Mouse (Mus musculus) limb, embryonic 15.5 days (tissue): Measurements from ENCODE around the gene Bcas3. TPM values are rescaled to one million over a fixed set of nuclear protein-coding genes. Genes with fewer than 3 reads are reported as not detected.

Experiments used
- ATAC-seq: fragments of 200-750 bp; cut with Nextera tagmentation; 2 replicates; pipeline ENCODE4 v1.8.0; 2017; ENCODE audit warnings: low read depth, moderate TSS enrichment; ENCODE audit not compliant: insufficient number of reproducible peaks, low FRiP score, low TSS enrichment
- H3K27ac ChIP-seq: fragments of 300-500 bp; sonication (generic); 2 replicates; pipeline ENCODE4 v1.5.1; 2015; ENCODE audit warnings: moderate library complexity, mild to moderate bottlenecking, inconsistent platforms
- H3K27me3 ChIP-seq: fragments of 300-500 bp; sonication (generic); 2 replicates; pipeline ENCODE4 v1.6.1; 2015; ENCODE audit warnings: inconsistent platforms
- H3K36me3 ChIP-seq: fragments of 300-500 bp; sonication (generic); 2 replicates; pipeline ENCODE4 v1.6.1; 2015; ENCODE audit warnings: inconsistent platforms
- H3K4me1 ChIP-seq: fragments of 300-500 bp; sonication (generic); 2 replicates; pipeline ENCODE4 v1.6.1; 2015; ENCODE audit warnings: inconsistent platforms
- H3K4me2 ChIP-seq: fragments of 300-500 bp; sonication (generic); 2 replicates; pipeline ENCODE4 v1.6.1; 2015; ENCODE audit warnings: mild to moderate bottlenecking, inconsistent platforms
- H3K4me3 ChIP-seq: fragments of 300-500 bp; sonication (generic); 2 replicates; pipeline ENCODE4 v1.5.1; 2015; ENCODE audit warnings: mild to moderate bottlenecking, inconsistent platforms
- H3K9ac ChIP-seq: fragments of 300-500 bp; sonication (generic); 2 replicates; pipeline ENCODE4 v1.6.1; 2015; ENCODE audit warnings: inconsistent platforms
- H3K9me3 ChIP-seq: fragments of 300-500 bp; sonication (generic); 2 replicates; pipeline ENCODE4 v1.6.1; 2016; ENCODE audit warnings: inconsistent platforms
- WGBS: fragments of 180-500 bp; shearing (Covaris S2); methylation state at CpG from one replicate; pipeline ENCODE4 v1.1.7; 2015; 5-methylcytosine and 5-hydroxymethylcytosine counted together
- polyA plus RNA-seq: library from polyadenylated mRNA; unstranded; fragments of >200 nt; fragmentation: Nextera tagmentation; extraction: Ambion mirVana; gene quantifications from 2 replicates; pipeline ENCODE4 v1.2.1, GENCODE M21; 2015

Gene Bcas3
- polyA plus RNA-seq, 1 experiment from 2014 or later: 23.6 TPM

GRCm38 (mm10) chr11:85603546-85604322 is 250.8 kb downstream of the Bcas3 start:
- no peak for ATAC-seq
- no peak overlapping the region for H3K27ac ChIP-seq
- no peaks in the 10 kb centered on the region for H3K27me3 ChIP-seq
- H3K4me1 ChIP-seq: no peaks in the 10 kb centered on the region
- no peak overlapping the region for H3K4me3 ChIP-seq
- no peaks in the 10 kb centered on the region for H3K36me3 ChIP-seq
- H3K9ac ChIP-seq: no peak overlapping the region
- H3K9me3 ChIP-seq: no peaks in the 10 kb centered on the region
- 95% methylated on average over 3 of the region's 3 CpGs for WGBS
- no peak overlapping the region for H3K4me2 ChIP-seq

GRCm38 (mm10) chr11:85609303-85609940 is 256.5 kb downstream of the Bcas3 start:
- Histone ChIP-seq H3K9ac (no peak overlapping the region), H3K4me3 (no peak overlapping the region), H3K27me3 (no peaks in the 10 kb centered on the region), H3K36me3 (no peaks in the 10 kb centered on the region), H3K9me3 (no peaks in the 10 kb centered on the region), H3K27ac (peak overlapping the region; percentile 44; the same call in 1 of the 2 replicates), H3K4me2 (no peak overlapping the region), H3K4me1 (peaks cover 12% of the 10 kb centered on the region)
- WGBS: 28% methylated on average over 5 of the region's 5 CpGs
- ATAC-seq: no peak

DNA sequence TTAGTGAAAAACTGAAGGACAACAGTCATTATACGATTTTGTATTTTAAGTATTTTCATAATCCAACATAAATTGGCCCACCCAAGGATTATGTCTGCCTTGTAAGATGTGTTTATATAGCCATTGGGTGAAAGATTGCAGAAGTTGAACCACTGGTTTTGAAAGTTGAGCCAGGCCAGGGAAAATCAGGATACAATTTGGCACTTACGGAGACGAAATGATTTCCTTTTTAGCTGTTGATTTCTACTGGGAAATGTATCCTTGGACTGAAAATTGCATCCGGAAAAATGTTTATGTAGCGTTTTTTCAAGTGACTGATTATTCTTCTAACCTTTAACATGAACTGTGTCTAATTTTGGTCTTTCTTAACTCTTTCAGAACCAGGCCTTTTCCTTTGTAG is 260.1 kb downstream of the Bcas3 start:
- Histone ChIP-seq H3K36me3 (no peaks in the 10 kb centered on the region), H3K9ac (no peak overlapping the region), H3K27me3 (no peaks in the 10 kb centered on the region), H3K27ac (no peak overlapping the region), H3K4me1 (peaks cover 23% of the 10 kb centered on the region), H3K4me3 (no peak overlapping the region), H3K4me2 (no peak overlapping the region), H3K9me3 (no peaks in the 10 kb centered on the region)
- no peak for ATAC-seq
- WGBS: 46% methylated on average over 5 of the region's 5 CpGs

GRCm38 (mm10) chr11:85613586-85613985 is 260.6 kb downstream of the Bcas3 start:
- Histone ChIP-seq H3K27ac (no peak overlapping the region), H3K4me2 (no peak overlapping the region), H3K27me3 (no peaks in the 10 kb centered on the region), H3K4me3 (no peak overlapping the region), H3K9me3 (no peaks in the 10 kb centered on the region), H3K4me1 (peaks cover 23% of the 10 kb centered on the region), H3K9ac (no peak overlapping the region), H3K36me3 (no peaks in the 10 kb centered on the region)
- no peak for ATAC-seq
- 71% methylated on average over 3 of the region's 3 CpGs for WGBS

DNA sequence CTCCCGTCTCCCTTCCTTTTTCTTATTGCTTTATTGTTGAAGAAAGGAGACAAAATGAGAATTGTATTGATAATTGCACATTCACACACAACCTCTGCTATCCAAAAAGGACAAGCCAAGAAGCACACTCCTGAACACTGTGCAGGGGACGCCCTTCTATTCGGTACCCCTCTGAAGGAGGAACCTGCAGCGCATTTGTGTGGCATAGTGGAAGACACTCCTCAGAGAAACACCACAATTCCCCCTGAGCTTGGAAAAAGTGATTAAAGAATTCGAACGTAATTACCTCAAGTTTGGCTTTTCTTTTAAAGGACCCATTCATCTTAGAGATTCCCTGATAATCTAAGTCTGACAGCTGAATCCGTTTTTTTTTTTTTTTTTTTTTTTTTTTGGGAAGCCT is 261.5 kb downstream of the Bcas3 start:
- Histone ChIP-seq H3K4me3 (no peak overlapping the region), H3K4me1 (peaks cover 19% of the 10 kb centered on the region), H3K9ac (no peak overlapping the region), H3K4me2 (no peak overlapping the region), H3K27me3 (no peaks in the 10 kb centered on the region), H3K9me3 (no peaks in the 10 kb centered on the region), H3K27ac (no peak overlapping the region), H3K36me3 (no peaks in the 10 kb centered on the region)
- ATAC-seq: no peak
- whole genome bisulfite sequencing: 72% methylated on average over 7 of the region's 7 CpGs

- Histone ChIP-seq H3K9me3 (no peaks in the 10 kb centered on the region), H3K36me3 (no peaks in the 10 kb centered on the region), H3K4me2 (no peak overlapping the region), H3K27me3 (no peaks in the 10 kb centered on the region), H3K27ac (no peak overlapping the region), H3K4me1 (peaks cover 13% of the 10 kb centered on the region), H3K4me3 (no peak overlapping the region), H3K9ac (no peak overlapping the region)
- ATAC-seq: no peak
- 35% methylated on average over 7 of the region's 7 CpGs for WGBS
Measured at GRCm38 (mm10) chr11:85615421-85615820, 262.5 kb downstream of the Bcas3 start.

DNA sequence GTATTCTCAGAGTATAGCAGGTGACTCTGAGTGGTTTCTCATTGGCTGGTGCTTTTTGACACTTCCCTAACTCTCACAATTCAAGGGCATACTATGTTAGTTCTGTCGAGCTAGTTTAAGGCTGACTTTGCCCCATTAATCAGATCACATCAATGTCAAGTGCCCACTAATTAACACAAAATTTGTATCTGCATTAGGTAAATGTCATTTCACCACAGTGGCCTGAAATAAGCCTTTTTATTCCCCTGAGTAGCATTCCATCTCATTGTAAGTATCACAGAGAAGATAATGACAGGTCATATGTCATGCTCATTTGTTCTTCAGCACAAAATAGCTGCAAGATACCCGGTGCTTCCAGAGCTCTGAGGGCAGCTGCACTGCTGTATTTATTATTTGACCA is 268.5 kb downstream of the Bcas3 start:
- Histone ChIP-seq H3K4me2 (no peak overlapping the region), H3K27me3 (no peaks in the 10 kb centered on the region), H3K27ac (no peak overlapping the region), H3K4me3 (no peak overlapping the region), H3K36me3 (no peaks in the 10 kb centered on the region), H3K4me1 (no peaks in the 10 kb centered on the region), H3K9me3 (no peaks in the 10 kb centered on the region), H3K9ac (no peak overlapping the region)
- no peak for ATAC-seq
- 41% methylated on average over 2 of the region's 2 CpGs for WGBS

DNA sequence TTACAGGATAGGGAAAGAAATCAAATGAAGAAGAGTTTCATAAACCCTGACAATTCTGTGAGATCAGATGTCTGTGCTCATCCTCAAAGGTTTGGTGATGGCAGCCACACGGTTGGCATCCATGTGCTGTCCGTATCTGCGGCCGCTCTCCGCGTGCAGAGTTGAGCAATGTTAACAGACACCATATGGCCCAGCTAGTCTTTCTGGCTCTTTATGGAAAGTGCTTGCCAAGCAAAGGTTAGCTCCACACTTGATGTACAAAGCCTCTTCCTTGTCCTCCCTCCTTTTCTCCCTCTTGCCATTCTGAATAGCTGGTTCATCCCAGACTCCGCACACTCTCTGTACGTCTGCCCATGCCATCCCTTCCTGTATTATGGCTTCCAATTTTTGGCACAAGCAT is 269.0 kb downstream of the Bcas3 start:
- no peak for ATAC-seq
- no peaks in the 10 kb centered on the region for H3K27me3 ChIP-seq
- no peak overlapping the region for H3K9ac ChIP-seq
- WGBS: 51% methylated on average over 8 of the region's 8 CpGs
- no peaks in the 10 kb centered on the region for H3K4me1 ChIP-seq
- no peaks in the 10 kb centered on the region for H3K36me3 ChIP-seq
- H3K9me3 ChIP-seq: no peaks in the 10 kb centered on the region
- H3K4me3 ChIP-seq: no peak overlapping the region
- no peak overlapping the region for H3K4me2 ChIP-seq
- H3K27ac ChIP-seq: no peak overlapping the region

- 60% methylated on average over 5 of the region's 5 CpGs for WGBS
- no peak overlapping the region for H3K4me3 ChIP-seq
- no peaks in the 10 kb centered on the region for H3K9me3 ChIP-seq
- peaks cover 7% of the 10 kb centered on the region for H3K4me1 ChIP-seq
- H3K27me3 ChIP-seq: no peaks in the 10 kb centered on the region
- ATAC-seq: no peak
- H3K4me2 ChIP-seq: no peak overlapping the region
- no peak overlapping the region for H3K27ac ChIP-seq
- H3K36me3 ChIP-seq: no peaks in the 10 kb centered on the region
- no peak overlapping the region for H3K9ac ChIP-seq
Measured at GRCm38 (mm10) chr11:85625206-85625605, 272.2 kb downstream of the Bcas3 start.

GRCm38 (mm10) chr11:85626846-85627245 is 273.9 kb downstream of the Bcas3 start:
- Histone ChIP-seq H3K27ac (no peak overlapping the region), H3K9ac (no peak overlapping the region), H3K27me3 (no peaks in the 10 kb centered on the region), H3K9me3 (no peaks in the 10 kb centered on the region), H3K36me3 (no peaks in the 10 kb centered on the region), H3K4me1 (peaks cover 7% of the 10 kb centered on the region), H3K4me3 (no peak overlapping the region), H3K4me2 (no peak overlapping the region)
- 62% methylated on average over 2 of the region's 2 CpGs for WGBS
- no peak for ATAC-seq

- no peak overlapping the region for H3K9ac ChIP-seq
- no peaks in the 10 kb centered on the region for H3K27me3 ChIP-seq
- H3K36me3 ChIP-seq: no peaks in the 10 kb centered on the region
- H3K4me3 ChIP-seq: no peak overlapping the region
- no peak overlapping the region for H3K27ac ChIP-seq
- no peaks in the 10 kb centered on the region for H3K9me3 ChIP-seq
- WGBS: 56% methylated on average over 3 of the region's 3 CpGs
- peaks cover 8% of the 10 kb centered on the region for H3K4me1 ChIP-seq
- no peak overlapping the region for H3K4me2 ChIP-seq
- no peak for ATAC-seq
Measured at GRCm38 (mm10) chr11:85627405-85627804, 274.4 kb downstream of the Bcas3 start.

- H3K36me3 ChIP-seq: no peaks in the 10 kb centered on the region
- ATAC-seq: no peak
- no peaks in the 10 kb centered on the region for H3K27me3 ChIP-seq
- H3K4me3 ChIP-seq: no peak overlapping the region
- H3K9me3 ChIP-seq: no peaks in the 10 kb centered on the region
- H3K9ac ChIP-seq: no peak overlapping the region
- WGBS: 46% methylated on average over 13 of the region's 13 CpGs
- H3K4me1 ChIP-seq: peaks cover 16% of the 10 kb centered on the region
- H3K4me2 ChIP-seq: no peak overlapping the region
- H3K27ac ChIP-seq: no peak overlapping the region
Measured at GRCm38 (mm10) chr11:85628303-85629063, 275.5 kb downstream of the Bcas3 start.
